Mouse (Mus musculus) E14TG2a.4 (cell line): Measurements from ENCODE around the gene Ttc28.
A peak's percentile ranks its signal among the peaks of the same experiment; 100 is the strongest.

Experiments used
- H3K27me3 ChIP-seq: 2 replicates; pipeline ENCODE4 v1.6.1; 2014; ENCODE audit warnings: low read length, control low read depth; ENCODE audit not compliant: insufficient read depth
- H3K36me3 ChIP-seq: 2 replicates; pipeline ENCODE4 v1.6.1; 2014; ENCODE audit warnings: low read length, control low read depth; ENCODE audit not compliant: insufficient read depth
- H3K4me1 ChIP-seq: replicated peaks from 2 replicates; pipeline ENCODE4 v1.6.1; 2014; ENCODE audit warnings: low read depth, low read length, control low read depth
- H3K4me3 ChIP-seq: replicated peaks from 2 replicates; pipeline ENCODE4 v1.5.1; 2014; ENCODE audit warnings: mild to moderate bottlenecking, low read length
- H3K9me3 ChIP-seq: 2 replicates; pipeline ENCODE4 v1.6.1; 2014; ENCODE audit warnings: low read length, control low read depth
- CTCF ChIP-seq: conservative IDR thresholded peaks from 2 replicates; pipeline ENCODE4 v1.5.1; 2014; ENCODE audit warnings: low read length
- NANOG ChIP-seq: IDR thresholded peaks from 2 replicates; pipeline ENCODE4 v1.6.1; 2014; ENCODE audit warnings: borderline replicate concordance, low read length, mixed read lengths
- POU5F1 ChIP-seq: IDR thresholded peaks from 2 replicates; pipeline ENCODE4 v1.6.1; 2014; ENCODE audit warnings: low read length, borderline replicate concordance

Ttc28 gene

DNA sequence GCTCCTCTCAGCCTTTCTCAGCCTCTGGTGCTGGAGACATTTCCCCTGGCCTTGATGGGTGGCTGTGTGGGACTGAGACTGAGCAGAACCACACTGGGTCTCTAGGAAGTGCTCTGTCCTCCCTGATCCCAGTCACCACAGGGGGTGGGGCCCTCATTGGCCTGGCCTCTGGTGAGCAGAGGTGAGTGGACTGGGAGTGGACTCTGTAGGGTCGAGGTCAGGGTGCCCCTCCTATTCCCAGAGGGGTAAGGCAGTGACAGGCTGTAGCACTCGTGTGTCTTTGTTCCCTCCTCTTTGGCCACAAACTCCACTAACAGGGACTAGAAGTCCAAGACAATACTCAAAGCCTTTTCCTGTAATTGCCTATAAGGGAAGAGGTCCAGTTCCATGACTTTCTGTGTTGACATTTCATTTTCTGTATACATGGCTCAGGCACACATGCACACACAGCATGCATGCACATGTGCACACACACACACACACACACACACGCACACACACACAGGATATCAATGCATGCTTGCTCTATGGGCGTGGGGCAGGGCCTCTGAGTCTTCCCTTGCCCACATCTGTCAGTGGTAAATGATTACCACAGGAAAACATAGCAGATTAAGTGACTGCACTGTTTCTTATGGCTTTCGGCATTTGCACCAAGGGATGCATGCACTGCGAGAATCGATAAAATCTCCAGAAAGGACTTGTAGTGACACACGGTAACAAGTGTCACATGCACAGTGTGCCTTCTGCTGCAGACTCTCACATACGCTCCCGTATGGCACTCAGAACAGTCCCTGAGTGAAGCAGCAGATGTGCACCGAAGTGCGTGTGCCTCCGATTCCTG is 382.4 kb downstream of the Ttc28 start:
- Histone ChIP-seq H3K4me1 (peaks cover 17% of the 10 kb centered on the region; the same call in 1 of the 2 replicates), H3K4me3 (no peak overlapping the region), H3K27me3 (peaks cover 21% of the 10 kb centered on the region; the same call in 1 of the 2 replicates), H3K36me3 (no peaks in the 10 kb centered on the region), H3K9me3 (peaks cover 6% of the 10 kb centered on the region)
- TF ChIP-seq POU5F1 (no peak), NANOG (no peak), CTCF (no peak)

DNA sequence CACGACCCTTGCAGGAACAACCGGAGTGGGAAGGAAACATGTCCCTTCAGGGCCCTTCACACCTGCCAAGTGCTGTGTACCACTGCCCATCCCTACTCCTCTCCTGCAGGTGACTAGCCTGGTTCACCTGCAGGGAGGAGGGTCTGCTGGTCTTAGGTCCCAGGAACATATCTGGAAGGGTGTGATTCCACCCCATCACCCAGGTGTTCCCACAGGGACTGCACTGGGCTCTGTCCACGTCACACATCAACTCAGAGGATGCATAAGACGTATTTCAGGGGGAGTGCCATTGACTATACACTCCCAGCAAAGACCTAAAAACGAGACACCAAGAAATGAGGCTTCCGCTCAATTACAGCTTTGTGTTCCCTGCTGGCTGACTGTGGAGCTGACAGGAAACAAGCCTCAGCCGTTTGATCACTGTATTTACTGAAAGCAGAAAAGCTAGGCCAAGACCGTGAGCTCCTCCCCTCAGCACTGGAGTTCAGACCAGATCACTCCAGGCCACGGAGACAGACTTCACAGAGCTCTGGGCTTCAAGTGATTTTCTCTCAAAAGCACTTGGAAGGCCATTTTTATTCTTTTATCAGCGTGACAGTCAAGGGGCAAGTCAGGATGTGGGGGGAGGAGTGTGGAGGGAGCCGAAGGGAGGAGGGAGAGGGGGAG is 383.1 kb downstream of the Ttc28 start:
- H3K4me1 ChIP-seq = peaks cover 12% of the 10 kb centered on the region; the same call in 1 of the 2 replicates
- H3K27me3 ChIP-seq = peaks cover 20% of the 10 kb centered on the region; the same call in 1 of the 2 replicates
- H3K9me3 ChIP-seq = peaks cover 6% of the 10 kb centered on the region
- TF ChIP-seq CTCF (no peak), POU5F1 (no peak), NANOG (no peak)
- H3K36me3 ChIP-seq = no peaks in the 10 kb centered on the region
- no peak overlapping the region for H3K4me3 ChIP-seq

DNA sequence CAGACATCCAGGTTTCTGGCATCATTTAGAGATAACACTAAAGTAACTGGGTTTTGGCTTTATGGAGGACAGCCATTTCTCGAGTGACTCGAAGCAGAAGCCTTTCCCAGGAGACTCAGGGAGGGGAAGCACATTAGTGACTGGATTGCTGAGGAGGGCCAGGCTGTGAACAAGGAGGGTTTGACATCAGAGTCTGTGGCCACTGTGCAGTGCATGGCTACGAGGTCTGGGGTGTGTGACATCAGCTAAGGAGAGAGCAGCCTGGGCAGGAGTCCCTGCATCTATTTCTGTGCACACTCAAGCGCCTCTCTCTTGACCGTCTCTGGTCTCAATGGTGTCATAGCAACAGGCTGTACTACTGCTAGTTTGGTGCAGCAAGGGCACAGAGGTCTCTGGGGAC is 383.8 kb downstream of the Ttc28 start:
- Histone ChIP-seq H3K9me3 (peaks cover 6% of the 10 kb centered on the region), H3K4me3 (no peak overlapping the region), H3K36me3 (no peaks in the 10 kb centered on the region), H3K4me1 (peaks cover 5% of the 10 kb centered on the region; the same call in 1 of the 2 replicates), H3K27me3 (peaks cover 13% of the 10 kb centered on the region; the same call in 1 of the 2 replicates)
- no peak for TF ChIP-seq NANOG

DNA sequence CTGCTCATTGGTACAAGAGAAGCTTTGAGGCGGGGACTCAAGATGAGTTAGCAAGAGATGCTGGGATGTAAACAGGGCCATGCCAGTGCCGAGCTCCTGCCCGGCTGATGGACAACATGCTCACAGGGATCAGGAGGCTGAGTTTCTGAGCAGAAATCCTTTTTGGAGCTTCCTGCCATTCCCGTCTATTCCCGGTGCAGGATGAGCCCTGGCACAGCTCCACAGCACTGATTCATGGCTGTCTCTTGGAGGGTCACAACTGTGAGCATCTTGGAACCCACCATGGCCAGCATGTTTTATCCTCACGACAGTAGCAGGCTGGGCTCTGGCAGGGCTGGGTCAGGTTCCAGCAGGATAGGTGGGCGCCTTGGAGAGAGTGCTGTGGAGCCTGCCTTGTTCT is 384.9 kb downstream of the Ttc28 start:
- Histone ChIP-seq H3K4me3 (no peak overlapping the region), H3K4me1 (peaks cover 3% of the 10 kb centered on the region; the same call in 1 of the 2 replicates), H3K27me3 (peaks cover 12% of the 10 kb centered on the region; the same call in 1 of the 2 replicates), H3K9me3 (peaks cover 6% of the 10 kb centered on the region), H3K36me3 (no peaks in the 10 kb centered on the region)
- TF ChIP-seq NANOG (no peak), CTCF (no peak), POU5F1 (no peak)

DNA sequence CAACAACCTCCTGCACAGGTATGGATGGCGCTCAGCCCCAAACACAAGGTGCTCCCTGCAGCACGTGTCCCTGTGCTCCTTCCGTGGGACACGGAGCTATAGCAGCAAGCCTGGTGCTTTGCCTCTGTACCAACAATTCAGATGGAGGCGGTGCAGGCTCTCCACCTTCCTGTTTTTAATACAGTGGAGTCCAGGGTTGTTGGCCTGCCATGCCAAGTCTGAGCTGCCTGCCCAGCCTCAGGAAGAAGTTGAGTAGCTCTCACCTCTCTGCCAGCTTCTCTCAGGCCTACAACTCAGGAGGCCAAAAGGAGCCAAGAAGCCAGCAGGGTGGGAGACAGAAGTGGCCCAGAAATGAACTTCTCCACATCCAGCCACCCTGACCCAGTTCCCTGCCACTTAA is 387.1 kb downstream of the Ttc28 start:
- no peak overlapping the region for H3K4me3 ChIP-seq
- H3K36me3 ChIP-seq = no peaks in the 10 kb centered on the region
- H3K9me3 ChIP-seq = peaks cover 6% of the 10 kb centered on the region
- TF ChIP-seq POU5F1 = no peak
- no peak for TF ChIP-seq NANOG
- no peak for TF ChIP-seq CTCF
- no peaks in the 10 kb centered on the region for H3K4me1 ChIP-seq
- H3K27me3 ChIP-seq = peaks cover 11% of the 10 kb centered on the region; the same call in 1 of the 2 replicates

DNA sequence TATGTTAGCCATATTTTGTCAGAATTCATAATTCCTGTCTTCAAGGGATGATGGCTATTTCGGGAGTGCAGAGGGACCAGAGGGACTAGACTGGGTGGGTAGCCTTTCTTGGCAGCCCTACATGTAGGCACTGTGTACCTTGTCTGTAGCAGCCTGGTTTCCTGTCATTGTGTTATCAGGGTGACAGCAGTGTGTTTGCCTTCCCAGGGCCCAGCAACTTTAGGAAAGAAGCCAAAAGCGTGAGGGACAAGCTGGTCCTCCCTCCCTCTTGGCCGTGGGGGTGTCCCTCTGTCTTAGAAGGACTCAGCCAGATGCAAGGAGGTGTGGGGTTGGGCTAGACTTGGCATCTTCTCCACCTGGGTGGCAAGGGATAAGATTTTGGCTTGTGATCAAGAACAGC is 387.5 kb downstream of the Ttc28 start:
- no peak for TF ChIP-seq NANOG
- TF ChIP-seq POU5F1 = no peak
- TF ChIP-seq CTCF = no peak
- Histone ChIP-seq H3K4me1 (no peaks in the 10 kb centered on the region), H3K27me3 (peaks cover 14% of the 10 kb centered on the region), H3K4me3 (no peak overlapping the region), H3K36me3 (no peaks in the 10 kb centered on the region), H3K9me3 (peaks cover 6% of the 10 kb centered on the region)

DNA sequence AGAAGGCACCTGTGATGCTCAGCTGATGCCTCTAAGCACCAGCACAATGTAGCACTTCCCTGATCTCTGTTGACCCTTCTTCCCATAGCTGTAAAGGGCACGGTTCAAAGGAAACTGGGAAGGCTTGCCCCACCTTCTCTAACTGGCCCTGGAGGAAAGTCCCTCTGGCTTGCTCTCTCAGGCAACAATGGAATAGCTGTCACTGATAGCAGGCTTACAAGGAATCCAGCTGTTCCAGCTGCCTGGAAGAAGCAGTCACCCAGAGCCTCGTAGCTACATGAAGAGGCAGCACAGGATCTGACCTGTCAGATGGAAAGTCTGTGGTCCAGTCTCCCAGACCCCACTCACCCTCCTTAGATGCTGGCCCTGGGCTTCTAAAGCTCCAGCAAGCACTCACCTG is 389.2 kb downstream of the Ttc28 start:
- Histone ChIP-seq H3K27me3 (peaks cover 23% of the 10 kb centered on the region), H3K9me3 (peaks cover 6% of the 10 kb centered on the region), H3K36me3 (no peaks in the 10 kb centered on the region), H3K4me3 (no peak overlapping the region), H3K4me1 (no peaks in the 10 kb centered on the region)
- TF ChIP-seq POU5F1 (no peak), NANOG (no peak), CTCF (no peak)

DNA sequence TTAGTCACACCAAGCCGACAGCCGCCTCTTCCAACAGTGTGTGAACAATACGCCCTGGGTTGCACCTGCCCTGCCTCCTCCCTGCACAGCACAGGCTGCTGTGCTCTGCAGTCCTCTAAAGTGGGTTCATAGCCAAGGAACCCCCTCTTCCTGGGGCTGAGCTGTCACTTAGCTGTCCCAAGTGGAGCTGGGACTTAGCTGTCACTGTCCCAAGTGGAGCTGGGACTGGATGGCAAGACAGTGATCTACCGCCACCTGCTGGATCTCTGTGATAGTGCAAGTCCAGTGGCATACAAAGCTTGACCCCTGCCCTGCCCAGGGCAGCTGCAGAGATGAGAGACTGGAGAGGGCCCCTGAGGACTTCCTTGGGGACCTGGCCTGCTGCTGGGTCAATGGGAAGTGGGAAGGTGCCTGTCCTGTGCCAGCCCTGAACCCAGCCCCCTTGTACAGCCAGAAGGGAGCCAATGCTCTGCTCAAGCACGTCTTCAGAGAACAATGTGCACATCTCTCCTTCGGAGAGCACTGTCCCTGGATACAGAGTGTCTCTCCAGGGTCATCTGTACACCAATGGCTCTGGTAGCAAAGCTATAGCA is 390.1 kb downstream of the Ttc28 start:
- TF ChIP-seq POU5F1 (no peak), CTCF (peak; percentile 93)
- peaks cover 24% of the 10 kb centered on the region for H3K27me3 ChIP-seq
- no peak overlapping the region for H3K4me3 ChIP-seq
- no peaks in the 10 kb centered on the region for H3K36me3 ChIP-seq
- no peaks in the 10 kb centered on the region for H3K4me1 ChIP-seq
- peaks cover 6% of the 10 kb centered on the region for H3K9me3 ChIP-seq
